Comparison of ENCODE assay signal across 24 mouse cellular contexts in genomic region chr17:12727748-12728147, GRCm38 (mm10). TPM values are rescaled to one million over a fixed set of nuclear protein-coding genes. Genes with fewer than 3 reads are reported as not detected.
DNase-seq lines count a peak whose midpoint lies in the region; ATAC-seq and TF ChIP-seq lines count a peak whose summit lies in the region.
"Had no signal": no experiment of that assay in that cellular context is flagged by ENCODE, and none has a peak within 500 bp of the region (broad histone marks: within the 10 kb centered on the region; RNA-seq: fewer than 3 reads in every experiment).

No protein-coding gene starts in this region.

- H3K4me3 ChIP-seq in gastrocnemius, adult 2 months, result no peak overlapping the region
- no peak overlapping the region for H3K4me3 ChIP-seq in kidney, embryonic 15.5 days (replicated peaks)
- H3K4me3 ChIP-seq in limb, embryonic 12.5 days (replicated peaks), result no peak overlapping the region
- H3K4me3 ChIP-seq: embryonic facial prominence, embryonic 15.5 days; erythroblast, embryonic 14.5 days; forebrain, embryonic 15.5 days; heart, adult 2 months; hindbrain, embryonic 15.5 days had no signal

- no peak overlapping the region for H3K9ac ChIP-seq in kidney, embryonic 15.5 days
- no peak overlapping the region for H3K9ac ChIP-seq in limb, embryonic 12.5 days (replicated peaks)
- H3K9ac ChIP-seq: embryonic facial prominence, embryonic 15.5 days; forebrain, embryonic 15.5 days; hindbrain, embryonic 15.5 days had no signal

- no peaks in the 10 kb centered on the region for H3K27me3 ChIP-seq in kidney, embryonic 15.5 days
- H3K27me3 ChIP-seq in limb, embryonic 12.5 days, result no peaks in the 10 kb centered on the region
- H3K27me3 ChIP-seq: CH12.LX; embryonic facial prominence, embryonic 15.5 days; forebrain, embryonic 15.5 days; hindbrain, embryonic 15.5 days; Patski had no signal

- intact Hi-C loops in gastrocnemius, adult 2 months (cut with DNase I), result no loop called here

- 81% methylated on average over 3 of the region's 3 CpGs for WGBS in kidney, embryonic 15.5 days
- WGBS in limb, embryonic 12.5 days, result 87% methylated on average over 3 of the region's 3 CpGs

- H3K9me3 ChIP-seq in kidney, embryonic 15.5 days (replicated peaks), result no peaks in the 10 kb centered on the region
- no peaks in the 10 kb centered on the region for H3K9me3 ChIP-seq in limb, embryonic 12.5 days
- H3K9me3 ChIP-seq: embryonic facial prominence, embryonic 15.5 days; forebrain, embryonic 15.5 days; hindbrain, embryonic 15.5 days had no signal

- H3K4me1 ChIP-seq in kidney, embryonic 15.5 days, result peaks cover 44% of the 10 kb centered on the region
- peaks cover 52% of the 10 kb centered on the region for H3K4me1 ChIP-seq in limb, embryonic 12.5 days (replicated peaks)

- H3K4me2 ChIP-seq in kidney, embryonic 15.5 days, result no peak overlapping the region
- H3K4me2 ChIP-seq in limb, embryonic 12.5 days, result no peak overlapping the region
- H3K4me2 ChIP-seq: embryonic facial prominence, embryonic 15.5 days; forebrain, embryonic 15.5 days; hindbrain, embryonic 15.5 days had no signal

- TF ChIP-seq CTCF in gastrocnemius, adult 2 months (IDR thresholded peaks at IDR 0.05), result no peak

- H3K27ac ChIP-seq in gastrocnemius, adult 2 months, result peak overlapping the region; percentile 4; the same call in 1 of the 2 replicates
- H3K27ac ChIP-seq in kidney, embryonic 15.5 days, result 0 out of 2 replicates have a peak overlapping the region, but pooled peaks have one; percentile 92
- H3K27ac ChIP-seq in limb, embryonic 12.5 days, result 0 out of 2 replicates have a peak overlapping the region, but pooled peaks have one; percentile 23
- H3K27ac ChIP-seq: embryonic facial prominence, embryonic 15.5 days; forebrain, embryonic 15.5 days; heart, adult 2 months; hindbrain, embryonic 15.5 days had no signal

- ATAC-seq in kidney, embryonic 15.5 days (replicated peaks; ENCODE audit: low FRiP score), result no peak
- no peak for ATAC-seq in limb, embryonic 12.5 days (ENCODE audit: insufficient number of reproducible peaks, insufficient read depth, low FRiP score, low TSS enrichment, low read depth)
- ATAC-seq: forebrain, embryonic 15.5 days; Patski had no signal

- H3K36me3 ChIP-seq in kidney, embryonic 15.5 days, result peaks cover 50% of the 10 kb centered on the region
- H3K36me3 ChIP-seq in limb, embryonic 12.5 days, result peaks cover 64% of the 10 kb centered on the region

- no peak for DNase-seq in gastrocnemius, adult 2 months
- DNase-seq in gastrocnemius, adult 18-20 months (ENCODE audit: low spot score), result no peak
- no peak for DNase-seq in kidney, postnatal 4 days
- DNase-seq in right cerebral cortex, postnatal 10 days (ENCODE audit: low spot score in 2 of 2), result no peak
- no peak for DNase-seq in thymus, postnatal 14 days
- DNase-seq: adrenal gland, adult 2 months; adrenal gland, postnatal 25 days; B cell, adult 2 months; embryo, embryonic 11 days; gastrocnemius, postnatal 14 days; heart, adult 2 months; kidney, adult 11 months had no signal

RNA-seq across cellular contexts. Expression of gene Igf2r, which starts 41.7 kb away (rescaled TPM):
- total RNA-seq in gastrocnemius, adult 2 months (2021), result 10 to 100 TPM; 36.9 to 46.7 TPM
- 10 to 100 TPM; 42.4 to 43.3 TPM for total RNA-seq in gastrocnemius, adult 18-20 months (2021)
- 30.1 and 34.6 TPM in 2 replicates for polyA plus RNA-seq in kidney, embryonic 15.5 days (2015; fragmentation: Nextera tagmentation; extraction: Ambion mirVana)
- 43.1 and 48.1 TPM in 2 replicates for polyA plus RNA-seq in limb, embryonic 12.5 days (2016; fragmentation: Nextera tagmentation; extraction: Ambion mirVana)

RNA-seq across cellular contexts. Expression of gene Slc22a1, which starts 52.1 kb away (rescaled TPM):
- under 1 TPM in 1 of 2 experiments, not detected in 1; 0.42 TPM for total RNA-seq in gastrocnemius, adult 2 months (2021)
- under 1 TPM in 1 of 2 experiments, not detected in 1; 0.62 TPM for total RNA-seq in gastrocnemius, adult 18-20 months (2021)
- 6.8 and 6.9 TPM in 2 replicates for polyA plus RNA-seq in kidney, embryonic 15.5 days (2015; fragmentation: Nextera tagmentation; extraction: Ambion mirVana)
- polyA plus RNA-seq in limb, embryonic 12.5 days (2016; fragmentation: Nextera tagmentation; extraction: Ambion mirVana), result not detected in 2 replicates
- total RNA-seq: adrenal gland, postnatal 25 days; common myeloid progenitor, adult 5-6 weeks; gastrocnemius, postnatal 14 days had no signal
- polyA plus RNA-seq: embryonic facial prominence, embryonic 11.5 days; erythroblast, embryonic 14.5 days; forebrain, embryonic 11.5 days; forebrain, embryonic 15.5 days; hindbrain, embryonic 11.5 days; hindbrain, embryonic 15.5 days; Patski had no signal

Comparison
In these comparisons a context has a peak if more than half of its experiments do, and no peak if none do; other contexts are left out.
1. H3K27ac ChIP-seq: peak in every context shown above with its lines; median percentile 92 in kidney, embryonic 15.5 days; 23 in limb, embryonic 12.5 days; 4 in gastrocnemius, adult 2 months.